Mouse (Mus musculus) spleen, postnatal 10 days (tissue): Measurements from ENCODE around the gene Mgat3.

Source experiments
- DNase-seq, 2 experiments: peaks; one replicate each; pipeline ENCODE4 v3.0.0; 2021 to 2022; ENCODE audit warnings: low spot score in 2 of 2

Mgat3 gene

DNA sequence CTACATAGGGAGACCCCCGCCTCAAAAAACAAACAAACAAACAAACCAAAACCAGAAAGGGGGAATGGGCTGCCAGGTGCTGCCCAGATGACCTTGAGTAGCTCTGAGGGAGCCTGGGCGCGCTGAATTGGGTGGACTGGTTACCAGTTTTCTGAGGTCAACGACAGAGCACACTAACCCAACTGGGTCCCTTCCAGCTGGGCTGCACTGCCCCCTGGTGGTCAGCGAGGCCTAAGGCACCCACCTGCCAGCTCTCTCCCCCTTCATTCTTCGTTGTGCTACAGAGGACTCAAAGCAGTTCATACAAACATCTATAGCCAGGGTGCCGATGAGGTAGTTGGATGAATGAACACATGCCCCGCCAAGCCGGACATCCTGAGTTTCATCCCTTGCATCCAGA lies 51.7 kb downstream of the Mgat3 start:
- peak; percentile 80 to 91 for DNase-seq

DNA sequence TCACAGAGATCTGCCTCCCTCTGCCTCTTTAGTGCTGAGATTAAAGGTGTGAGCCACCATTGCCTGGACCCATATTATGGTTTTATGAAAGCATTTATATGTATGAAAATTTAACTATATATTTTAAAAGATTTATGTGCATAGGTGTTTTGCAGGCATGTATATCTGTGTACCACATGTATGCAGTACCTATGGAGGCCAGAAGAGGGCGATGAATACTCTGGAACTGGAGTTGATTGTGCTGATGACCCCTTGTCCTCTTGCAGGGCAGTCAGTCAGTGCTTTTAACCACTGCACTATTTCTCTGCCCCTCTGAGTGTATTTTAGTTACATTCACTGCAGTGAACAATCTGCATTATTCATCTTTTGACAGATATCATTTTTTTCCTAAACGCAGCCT lies 52.3 kb downstream of the Mgat3 start:
- peak; percentile 64 to 85 for DNase-seq

DNA sequence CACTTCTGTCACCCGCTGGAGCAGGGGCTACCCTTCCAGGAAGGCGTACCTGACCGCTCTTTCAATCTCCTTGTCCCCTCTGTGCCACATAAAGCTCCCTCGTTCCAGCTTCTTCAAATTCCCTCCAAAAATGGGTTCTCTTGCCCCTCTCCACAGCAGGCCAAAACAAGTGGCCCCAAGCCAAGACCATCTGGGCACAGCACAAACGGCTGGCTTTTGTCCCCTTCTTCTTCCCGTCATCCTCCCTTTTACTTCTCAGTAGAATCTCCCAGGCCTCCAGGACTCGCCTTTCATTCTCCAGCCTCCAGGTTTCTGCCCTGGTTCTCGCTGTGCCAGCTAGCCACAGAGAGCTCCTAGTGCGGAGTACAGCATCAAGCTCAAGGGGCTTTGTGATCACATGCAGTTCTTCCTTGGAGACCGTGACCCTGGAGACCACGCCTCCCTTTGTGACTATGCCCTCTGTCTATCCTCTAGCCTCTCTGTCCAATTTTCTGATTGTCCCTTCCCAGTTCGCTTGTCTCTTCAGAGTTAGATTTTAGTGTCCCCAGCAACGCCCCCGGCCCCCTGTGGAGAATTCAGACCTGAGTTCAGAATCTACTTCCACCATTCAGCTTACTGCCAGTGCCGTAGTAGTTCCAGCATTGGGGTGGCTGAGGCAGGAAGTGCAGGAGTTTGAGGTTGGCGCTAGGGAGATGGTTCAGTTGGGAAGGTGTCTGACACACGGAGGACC lies 54.7 kb downstream of the Mgat3 start:
- DNase-seq = no peak

DNA sequence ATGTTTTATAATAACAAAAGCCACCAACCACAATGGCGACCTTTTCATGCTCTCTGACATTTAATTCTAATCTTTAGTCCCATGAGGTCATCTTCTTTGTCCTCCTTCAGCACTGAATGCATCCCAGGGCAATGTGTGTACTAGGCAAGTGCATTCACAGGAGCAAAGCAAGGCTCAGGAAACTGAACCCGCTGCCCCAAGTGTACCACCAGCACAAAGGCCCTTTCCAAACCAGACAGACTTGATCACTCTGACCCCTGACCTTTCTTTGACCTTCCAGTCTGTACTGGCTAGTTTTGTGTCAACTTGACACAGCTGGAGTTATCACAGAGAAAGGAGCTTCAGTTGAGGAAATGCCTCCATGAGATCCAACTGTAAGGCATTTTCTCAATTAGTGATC lies 58.8 kb downstream of the Mgat3 start:
- no peak for DNase-seq

DNA sequence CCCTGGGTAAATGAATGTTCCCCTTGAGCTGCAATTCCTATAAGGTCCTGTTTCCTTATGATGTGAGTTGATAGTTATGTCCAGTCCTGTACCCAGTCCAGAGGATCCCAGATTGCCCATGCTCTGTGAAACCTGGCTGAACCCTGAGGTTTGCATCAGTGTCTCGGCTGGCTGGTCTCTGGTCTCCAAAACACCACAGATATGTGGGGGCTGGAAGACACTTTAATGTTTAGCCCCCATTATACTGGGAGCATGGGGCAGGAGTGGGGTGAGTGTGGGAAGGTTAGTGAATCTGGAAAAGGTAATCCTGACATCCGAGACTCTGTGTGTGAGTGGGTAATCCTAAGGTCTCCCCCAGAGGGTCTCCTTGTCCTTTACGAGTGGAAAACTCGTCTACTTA lies 59.5 kb downstream of the Mgat3 start:
- DNase-seq = no peak

DNA sequence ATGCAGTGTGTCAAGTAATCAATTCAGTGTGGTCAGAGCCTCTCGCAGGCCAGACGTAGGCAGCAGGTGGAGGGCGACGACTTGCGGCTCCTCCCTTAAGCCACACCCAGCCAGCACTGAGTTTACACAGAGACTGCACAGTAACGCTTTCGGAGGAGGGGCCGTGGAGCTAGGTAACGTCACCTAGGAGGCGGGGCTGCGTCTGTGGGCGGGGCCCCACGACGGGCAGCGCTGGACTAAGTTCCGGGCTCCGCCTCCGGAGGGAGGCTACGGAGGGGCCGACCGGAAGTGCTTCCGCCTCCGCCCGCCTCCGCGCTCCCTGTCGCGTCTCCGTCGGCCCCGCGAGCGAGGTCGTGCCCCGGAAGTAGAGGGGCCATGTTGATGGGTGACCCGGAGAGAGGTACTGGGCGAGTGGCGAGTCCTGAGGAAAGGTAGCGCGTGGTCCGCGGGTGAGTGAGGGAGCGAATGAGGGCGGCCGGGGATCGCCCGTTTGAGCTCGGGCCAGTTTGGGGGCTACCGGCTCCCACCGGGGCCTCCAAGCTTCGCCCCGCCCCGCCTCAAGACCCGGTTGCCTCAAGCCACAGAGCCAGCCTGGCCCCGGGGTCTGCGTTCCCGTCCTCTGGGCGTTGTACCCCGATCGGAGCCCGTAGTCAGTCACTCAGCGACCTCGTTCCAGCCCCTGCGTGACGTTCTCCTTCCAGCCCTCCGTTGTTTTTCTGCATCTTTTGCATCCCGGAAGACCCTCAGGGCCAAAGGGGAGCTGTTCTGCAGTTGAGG lies 60.4 kb downstream of the Mgat3 start, which contains the start of gene Mief1:
Gene Mief1 (plus strand): TSS at position 286 of the 777 bp plus-strand sequence.
- peak; percentile 98 to 99 for DNase-seq

DNA sequence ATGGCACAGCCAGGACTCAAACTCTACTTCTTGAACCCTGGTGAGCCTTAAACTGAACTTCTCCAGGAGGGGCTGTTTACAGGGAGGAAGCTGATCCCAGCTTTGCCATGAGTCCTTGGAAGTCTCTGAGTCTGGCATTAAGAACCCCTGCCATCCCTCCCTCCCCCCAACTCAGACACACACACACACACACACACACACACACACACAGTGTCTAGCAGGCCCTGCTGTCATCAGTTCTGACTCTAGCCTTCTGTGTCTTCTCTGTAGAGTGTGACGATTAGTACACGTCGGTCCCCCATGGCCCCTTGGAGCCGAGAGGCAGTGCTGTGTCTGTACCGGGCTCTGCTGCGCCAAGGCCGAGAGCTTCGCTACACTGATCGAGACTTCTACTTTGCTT lies 62.0 kb downstream of the Mgat3 start, which contains the start of gene AC140267.1:
Gene AC140267.1 (plus strand): TSS at position 301 of the 400 bp plus-strand sequence.
- no peak for DNase-seq

DNA sequence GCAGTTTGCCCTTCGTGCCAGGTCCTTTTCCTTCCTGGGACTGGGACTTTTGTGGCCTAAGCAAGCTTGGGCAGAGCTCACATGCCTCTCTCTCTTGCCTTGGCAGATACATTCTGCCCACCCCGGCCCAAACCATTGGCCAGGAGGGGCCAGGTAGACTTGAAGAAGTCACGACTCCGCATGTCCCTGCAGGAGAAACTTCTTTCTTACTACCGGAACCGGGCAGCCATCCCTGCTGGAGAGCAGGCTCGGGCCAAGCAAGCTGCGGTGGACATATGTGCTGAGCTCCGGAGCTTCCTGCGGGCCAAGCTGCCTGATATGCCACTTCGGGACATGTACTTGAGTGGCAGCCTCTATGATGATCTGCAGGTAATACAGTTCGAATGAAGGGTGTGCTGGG lies 74.6 kb downstream of the Mgat3 start:
- DNase-seq = no peak

DNA sequence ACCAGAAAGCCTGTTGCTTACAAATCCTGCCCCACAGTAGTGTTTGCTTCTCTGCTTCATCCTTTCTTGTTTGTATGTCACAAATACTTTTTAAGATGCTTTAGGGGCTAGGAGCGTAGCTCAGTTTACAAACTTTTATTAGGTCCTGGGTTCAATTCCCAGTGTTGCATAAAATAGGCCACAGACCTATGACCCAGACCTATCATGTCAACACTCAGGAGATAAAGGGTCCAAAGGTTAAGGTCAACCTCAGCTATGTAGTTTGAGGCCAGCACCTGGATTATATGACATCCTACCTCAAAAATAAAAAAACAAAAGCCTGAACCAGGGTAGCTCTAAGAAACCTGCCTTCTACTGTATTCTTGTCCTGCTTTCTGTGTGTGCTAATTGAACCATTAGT lies 75.1 kb downstream of the Mgat3 start:
- DNase-seq = no peak

DNA sequence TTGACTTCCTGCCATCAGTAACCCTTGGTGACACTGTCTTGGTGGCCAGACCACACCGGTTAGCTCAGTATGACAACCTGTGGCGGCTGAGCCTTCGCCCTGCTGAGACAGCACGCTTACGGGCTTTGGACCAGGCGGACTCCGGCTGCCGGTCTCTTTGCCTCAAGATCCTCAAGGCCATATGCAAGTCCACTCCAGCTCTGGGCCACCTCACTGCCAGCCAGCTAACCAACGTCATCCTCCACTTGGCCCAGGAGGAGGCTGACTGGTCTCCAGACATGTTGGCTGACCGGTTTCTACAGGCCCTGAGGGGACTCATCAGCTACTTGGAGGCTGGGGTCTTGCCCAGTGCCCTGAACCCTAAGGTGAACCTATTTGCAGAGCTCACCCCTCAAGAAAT lies 76.2 kb downstream of the Mgat3 start:
- no peak for DNase-seq

DNA sequence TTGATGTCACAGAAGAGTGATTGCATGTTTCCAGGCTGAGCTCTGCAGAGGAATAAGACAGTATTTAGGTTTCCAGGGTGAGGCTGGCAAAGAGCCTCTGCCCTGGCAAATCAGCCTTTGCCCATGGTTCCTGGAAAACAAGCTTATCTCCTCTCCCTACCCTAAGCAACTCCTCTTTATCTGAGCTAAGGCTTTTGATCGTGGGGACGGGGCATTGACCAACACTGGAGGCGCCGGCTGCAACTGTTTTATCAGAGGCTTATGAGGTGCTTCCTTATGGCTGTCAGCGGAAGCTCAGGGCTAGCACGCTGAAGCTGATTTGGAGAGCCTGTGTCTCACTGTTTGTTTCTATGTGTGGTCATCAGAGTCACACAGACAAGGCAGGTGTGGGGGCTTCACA lies 77.1 kb downstream of the Mgat3 start:
- DNase-seq = no peak

DNA sequence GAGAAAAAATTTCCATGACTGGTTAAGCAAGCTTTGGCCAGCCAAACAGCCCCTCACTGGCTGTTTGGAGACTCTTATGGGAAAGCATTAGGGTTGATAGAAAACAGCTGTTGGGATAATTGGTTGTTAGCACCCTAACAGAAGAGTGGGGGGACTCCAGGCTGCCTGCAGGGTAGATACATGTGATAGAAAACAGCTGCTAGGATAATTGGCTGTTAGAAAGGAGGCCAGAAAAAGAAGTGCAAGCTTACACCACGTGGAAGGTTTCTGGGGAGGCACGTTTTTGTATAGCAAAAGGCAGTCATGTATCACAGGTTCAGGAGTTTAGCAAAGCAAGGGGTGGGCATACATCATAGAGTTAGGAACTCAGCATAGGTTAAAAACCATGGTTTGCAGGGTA lies 80.0 kb downstream of the Mgat3 start:
- no peak for DNase-seq

DNA sequence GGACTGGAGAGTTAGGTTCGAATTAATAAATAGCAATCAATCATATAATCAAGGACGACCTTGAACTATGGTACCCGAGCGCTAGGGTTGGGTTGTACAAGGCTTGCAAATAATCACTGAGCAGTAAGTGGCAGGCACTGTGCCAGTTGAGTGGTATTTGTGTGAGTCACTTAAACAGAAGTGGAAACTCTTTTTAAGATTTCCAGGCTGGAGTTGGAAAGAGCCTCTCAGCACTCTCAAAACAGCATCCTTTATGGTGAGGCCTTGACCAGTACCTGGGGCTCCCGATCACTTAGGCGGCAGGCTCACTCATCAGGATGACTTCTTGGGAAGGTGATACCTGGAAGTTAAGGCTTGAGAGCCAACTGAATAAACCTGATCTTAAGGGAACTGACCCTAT lies 80.7 kb downstream of the Mgat3 start:
- peak in 1 of 2 experiments; percentile 28 for DNase-seq

DNA sequence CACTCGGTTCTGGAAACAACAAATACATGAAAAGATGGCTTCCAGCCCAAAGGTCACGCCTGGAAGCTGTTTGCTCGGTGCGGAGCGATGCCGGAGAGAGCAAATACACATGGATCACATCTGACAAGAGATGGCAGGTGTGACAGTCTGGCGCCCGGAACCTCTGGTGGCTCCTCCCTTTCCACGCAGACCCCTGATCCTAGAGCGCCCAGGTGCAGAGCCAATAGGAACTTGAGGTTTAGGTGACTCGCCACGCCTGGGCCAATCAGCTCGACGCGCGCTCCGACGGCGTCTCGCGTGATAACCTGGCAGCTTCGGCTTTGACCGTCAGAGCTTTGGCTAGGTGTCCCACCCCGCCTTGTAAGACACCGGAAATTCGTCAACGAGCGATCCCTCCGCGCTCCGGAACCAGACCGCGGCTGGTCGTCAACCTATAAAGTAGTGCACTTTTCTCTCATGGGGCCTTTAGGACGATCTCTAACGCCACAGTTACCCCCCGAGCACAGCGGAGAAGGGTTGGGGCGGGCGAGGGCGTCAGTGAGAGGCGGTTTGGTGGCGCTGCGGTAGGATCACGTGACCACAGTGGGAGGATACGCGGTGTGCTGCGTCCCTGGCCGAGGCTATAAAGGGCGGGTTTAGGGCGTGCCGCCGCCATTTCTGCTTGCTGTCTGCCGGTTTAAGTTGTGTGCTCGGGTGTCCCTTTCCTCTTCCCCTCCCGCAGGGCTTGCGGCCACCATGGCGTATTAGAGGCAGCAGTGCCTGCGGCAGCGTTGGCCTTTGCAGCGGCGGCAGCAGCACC lies 81.5 kb downstream of the Mgat3 start, which contains the start of gene Atf4:
Gene Atf4 (plus strand): TSS at position 338 of the 799 bp plus-strand sequence.
- peak; percentile 96 to 98 for DNase-seq

DNA sequence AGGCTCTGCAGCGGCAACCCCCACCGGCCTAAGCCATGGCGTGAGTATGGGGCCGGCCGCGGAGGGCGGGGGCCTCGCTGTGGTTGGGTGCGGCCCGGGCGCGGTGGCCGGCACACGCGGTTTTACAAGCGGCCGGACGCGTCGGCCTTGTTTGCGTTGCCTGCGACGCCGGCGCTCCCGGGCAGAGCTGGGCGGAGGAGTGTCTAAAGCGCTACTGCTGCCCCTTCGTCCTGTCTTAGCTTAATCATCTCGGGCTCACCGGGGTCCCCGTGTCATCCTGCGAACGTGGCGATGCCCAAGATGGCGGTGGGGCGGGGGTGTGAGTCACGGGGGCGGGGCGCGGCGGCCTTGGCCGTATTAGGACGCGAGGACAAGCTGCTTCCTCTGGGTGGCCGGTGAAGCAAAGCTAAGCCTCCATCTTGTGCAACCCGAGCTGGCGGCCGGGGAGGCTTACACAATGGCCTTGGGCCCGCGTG lies 82.2 kb downstream of the Mgat3 start:
- DNase-seq = peak; percentile 74 to 91

DNA sequence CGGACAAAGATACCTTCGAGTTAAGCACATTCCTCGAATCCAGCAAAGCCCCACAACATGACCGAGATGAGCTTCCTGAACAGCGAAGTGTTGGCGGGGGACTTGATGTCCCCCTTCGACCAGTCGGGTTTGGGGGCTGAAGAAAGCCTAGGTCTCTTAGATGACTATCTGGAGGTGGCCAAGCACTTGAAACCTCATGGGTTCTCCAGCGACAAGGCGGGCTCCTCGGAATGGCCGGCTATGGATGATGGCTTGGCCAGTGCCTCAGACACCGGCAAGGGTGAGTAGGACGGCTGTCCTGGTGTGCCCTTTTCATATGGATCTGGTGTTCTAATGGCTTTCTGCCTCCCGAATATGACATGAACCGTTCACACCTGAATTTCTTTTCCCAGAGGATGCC lies 82.7 kb downstream of the Mgat3 start:
- DNase-seq = peak in 1 of 2 experiments; percentile 45

DNA sequence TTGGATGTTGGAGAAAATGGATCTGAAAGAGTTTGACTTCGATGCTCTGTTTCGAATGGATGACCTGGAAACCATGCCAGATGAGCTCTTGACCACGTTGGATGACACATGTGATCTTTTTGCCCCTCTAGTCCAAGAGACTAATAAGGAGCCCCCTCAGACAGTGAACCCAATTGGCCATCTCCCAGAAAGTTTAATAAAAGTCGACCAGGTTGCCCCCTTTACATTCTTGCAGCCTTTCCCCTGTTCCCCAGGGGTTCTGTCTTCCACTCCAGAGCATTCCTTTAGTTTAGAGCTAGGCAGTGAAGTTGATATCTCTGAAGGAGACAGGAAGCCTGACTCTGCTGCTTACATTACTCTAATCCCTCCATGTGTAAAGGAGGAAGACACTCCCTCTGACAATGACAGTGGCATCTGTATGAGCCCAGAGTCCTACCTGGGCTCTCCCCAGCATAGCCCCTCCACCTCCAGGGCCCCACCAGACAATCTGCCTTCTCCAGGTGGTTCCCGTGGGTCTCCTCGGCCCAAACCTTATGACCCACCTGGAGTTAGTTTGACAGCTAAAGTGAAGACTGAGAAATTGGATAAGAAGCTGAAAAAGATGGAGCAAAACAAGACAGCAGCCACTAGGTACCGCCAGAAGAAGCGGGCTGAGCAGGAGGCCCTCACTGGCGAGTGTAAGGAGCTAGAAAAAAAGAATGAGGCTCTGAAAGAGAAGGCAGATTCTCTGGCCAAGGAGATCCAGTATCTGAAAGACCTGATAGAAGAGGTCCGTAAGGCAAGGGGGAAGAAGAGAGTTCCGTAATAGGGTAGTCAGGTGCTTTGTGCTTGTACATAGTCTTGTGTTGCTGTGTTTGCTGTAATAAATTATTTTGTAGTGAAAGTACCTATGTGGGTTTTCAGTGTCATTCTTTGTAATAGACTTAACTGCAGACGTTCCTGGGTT lies 83.4 kb downstream of the Mgat3 start:
- peak in 1 of 2 experiments; percentile 24 for DNase-seq

DNA sequence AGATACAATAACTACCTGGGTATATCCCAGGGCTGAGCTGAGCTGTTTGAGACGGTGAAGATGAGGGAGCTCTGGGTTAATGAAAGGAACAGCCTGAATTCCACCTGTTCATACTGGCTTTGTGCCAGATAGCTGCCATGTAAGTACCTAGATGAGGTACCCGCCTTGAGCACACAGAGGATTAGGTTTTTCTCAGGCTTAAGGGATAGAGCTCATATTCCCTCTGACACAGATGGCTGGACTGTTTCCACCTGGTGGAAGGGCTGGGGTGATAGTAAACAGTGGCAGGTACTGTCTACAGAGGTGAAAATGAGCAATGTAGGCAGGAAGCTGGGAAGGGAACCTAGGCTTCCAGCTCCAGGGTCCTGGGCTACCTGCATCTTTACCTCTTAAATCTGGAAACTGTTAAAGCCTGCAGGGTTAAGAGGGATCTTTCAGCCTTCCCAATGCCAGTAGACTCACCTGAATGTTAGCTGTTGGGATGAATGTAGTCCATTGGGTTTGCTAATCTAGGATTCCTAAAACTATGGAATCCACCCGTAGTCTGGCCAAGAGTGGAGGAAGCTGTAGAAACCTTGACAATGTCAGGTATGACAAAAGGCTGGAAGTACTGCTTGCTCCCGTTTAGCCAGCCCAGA lies 84.2 kb downstream of the Mgat3 start:
- DNase-seq = no peak

DNA sequence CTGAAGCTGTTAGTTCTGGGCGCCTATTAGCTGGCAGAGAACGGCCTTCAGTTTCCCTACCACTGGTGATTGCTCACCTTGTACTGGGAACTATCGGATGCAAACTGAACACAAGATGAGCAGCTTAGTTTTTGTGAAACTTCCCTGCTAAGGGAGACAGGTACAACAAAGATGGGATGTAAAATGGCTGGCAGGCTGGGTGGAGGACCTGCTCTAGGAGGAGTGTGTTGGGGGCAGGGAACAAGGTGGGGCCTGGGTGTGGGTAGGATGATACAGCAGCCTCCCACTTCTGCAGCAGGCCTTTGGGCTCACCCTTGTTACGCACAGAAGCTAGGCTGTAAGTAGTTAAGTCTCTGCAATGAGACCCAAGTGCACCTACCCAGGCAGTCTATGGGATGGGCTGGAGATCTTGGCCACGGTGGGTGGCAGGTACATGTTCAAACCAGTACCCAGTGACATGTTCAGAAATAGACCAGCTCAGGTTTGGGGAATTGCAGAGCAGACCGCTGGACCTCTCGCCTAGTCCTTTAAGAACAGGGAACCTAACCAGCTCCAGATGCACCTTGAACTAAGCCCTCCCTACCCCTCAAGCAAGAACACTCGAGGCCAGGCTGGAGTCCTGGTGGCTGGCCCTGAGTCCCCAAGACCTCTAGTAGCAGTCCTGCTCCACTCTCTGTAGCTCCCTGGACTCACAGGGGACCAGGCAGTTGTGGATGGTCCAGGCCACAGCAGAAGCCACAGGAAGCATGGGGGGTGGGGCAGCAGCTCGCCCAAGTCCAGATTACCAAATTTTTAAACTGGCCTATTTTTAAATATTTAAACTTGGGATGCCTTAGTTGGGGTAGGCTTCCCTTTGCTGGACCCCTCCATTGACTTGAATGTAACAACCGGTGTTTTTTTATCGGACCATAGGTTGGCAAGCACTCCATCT lies 85.0 kb downstream of the Mgat3 start:
- DNase-seq = peak; percentile 47 to 77
